Mouse (Mus musculus) adrenal gland, postnatal 25 days (tissue): Measurements from ENCODE around the gene Dytn. TPM values are rescaled to one million over a fixed set of nuclear protein-coding genes. Genes with fewer than 3 reads are reported as not detected.
"Not testable (repeated sequence)": the region's sequence is repeated elsewhere in the genome, so short reads cannot be mapped to it uniquely, and the experiment has no call there.

ENCODE experiments used
- DNase-seq: peaks from one replicate; pipeline ENCODE4 v3.0.0; 2021; ENCODE audit warnings: mixed read lengths
- long read RNA-seq: library from polyadenylated mRNA; stranded (forward); transcript quantifications from one replicate; pipeline ENCODE4 v2.0.0, GENCODE M21; 2021
- total RNA-seq: library from RNA; stranded (reverse); gene quantifications from 2 replicates; pipeline ENCODE4 v1.2.3, GENCODE M21; 2021

The Dytn gene
- total RNA-seq: not detected in 2 replicates
- long read RNA-seq: 0 reads

- DNase-seq: no peak
Observed at GRCm38 (mm10) chr1:63686827-63687226, at the start of gene Dytn. Gene Dytn, minus strand, starts transcription at chr1:63686927.

- DNase-seq: peak; percentile 82
Observed at GRCm38 (mm10) chr1:63730240-63730771, 43.6 kb upstream of the Dytn start, which contains the start of the genes Mdh1b and Fastkd2. Gene Mdh1b, minus strand, starts transcription at chr1:63730318. Gene Fastkd2, plus strand, starts transcription at chr1:63730614.

- no peak for DNase-seq
Observed at GRCm38 (mm10) chr1:63729796-63730195, 43.1 kb upstream of the Dytn start.

GRCm38 (mm10) chr1:63720161-63720560 is 33.4 kb upstream of the Dytn start:
- no peak for DNase-seq

- DNase-seq: no peak
Observed at GRCm38 (mm10) chr1:63708876-63709275, 22.1 kb upstream of the Dytn start.

GRCm38 (mm10) chr1:63705733-63706132 is 19.0 kb upstream of the Dytn start:
- DNase-seq: no peak

- no peak for DNase-seq
Observed at GRCm38 (mm10) chr1:63696861-63697260, 10.1 kb upstream of the Dytn start.

GRCm38 (mm10) chr1:63675975-63676374 is 10.8 kb downstream of the Dytn start:
- no peak for DNase-seq

- DNase-seq: no peak
Observed at GRCm38 (mm10) chr1:63668852-63669160, 17.9 kb downstream of the Dytn start.

GRCm38 (mm10) chr1:63667949-63668851 is 18.5 kb downstream of the Dytn start:
- DNase-seq: no peak

GRCm38 (mm10) chr1:63667201-63667948 is 19.4 kb downstream of the Dytn start:
- no peak for DNase-seq

- DNase-seq: no peak
Observed at GRCm38 (mm10) chr1:63666089-63666488, 20.6 kb downstream of the Dytn start.

- DNase-seq: peak; percentile 9
Observed at GRCm38 (mm10) chr1:63659591-63659990, 27.1 kb downstream of the Dytn start.

- peak; percentile 64 for DNase-seq
Observed at GRCm38 (mm10) chr1:63658016-63658415, 28.7 kb downstream of the Dytn start.

GRCm38 (mm10) chr1:63639921-63640320 is 46.8 kb downstream of the Dytn start:
- DNase-seq: no peak

GRCm38 (mm10) chr1:63630390-63630789 is 56.3 kb downstream of the Dytn start:
- DNase-seq: not testable (repeated sequence)

- no peak for DNase-seq
Observed at GRCm38 (mm10) chr1:63628211-63628610, 58.5 kb downstream of the Dytn start.

- no peak for DNase-seq
Observed at GRCm38 (mm10) chr1:63615668-63616067, 71.1 kb downstream of the Dytn start, which contains the start of gene Gm39653. Gene Gm39653, plus strand, starts transcription at chr1:63615968.

- peak; percentile 65 for DNase-seq
Observed at GRCm38 (mm10) chr1:63614594-63614993, 72.1 kb downstream of the Dytn start.

- DNase-seq: no peak
Observed at GRCm38 (mm10) chr1:63609613-63610012, 77.1 kb downstream of the Dytn start.

GRCm38 (mm10) chr1:63603870-63604500 is 82.7 kb downstream of the Dytn start:
- DNase-seq: no peak

- DNase-seq: no peak
Observed at GRCm38 (mm10) chr1:63586869-63587268, 99.9 kb downstream of the Dytn start.
